9 mouse cellular contexts compared by ENCODE assay signal in the genomic region with DNA sequence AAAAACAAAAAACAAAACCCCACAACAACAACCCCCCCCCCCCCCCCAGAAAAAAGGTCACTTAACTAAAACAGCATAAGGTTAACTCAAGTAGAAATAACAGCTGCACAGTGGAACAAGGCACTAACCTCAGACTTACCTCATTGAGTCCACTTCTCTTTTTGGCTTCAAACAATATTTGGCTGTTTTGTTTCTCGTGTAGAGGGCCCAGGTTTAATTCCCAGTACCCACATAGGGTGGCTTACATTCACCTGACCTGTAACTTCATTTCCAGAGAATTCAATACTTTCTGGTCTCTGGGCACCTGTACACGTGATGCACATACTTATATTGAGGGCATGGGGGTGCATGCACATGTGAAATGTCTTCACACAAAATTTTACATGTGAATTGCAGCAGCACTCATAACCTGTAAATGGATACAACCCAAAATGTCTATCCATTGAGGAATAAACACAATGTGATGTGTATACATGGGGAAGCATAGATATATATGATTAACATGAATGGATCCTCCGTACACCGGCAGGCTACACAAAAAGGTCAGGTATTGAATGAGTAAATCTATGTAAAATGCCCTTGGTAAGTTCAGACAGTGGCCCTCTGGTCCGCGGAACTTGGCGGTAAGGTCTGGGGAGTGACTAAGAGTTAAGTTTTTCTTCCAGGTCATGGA. TPM values are rescaled to one million over a fixed set of nuclear protein-coding genes. Genes with fewer than 3 reads are reported as not detected.
DNase-seq lines count a peak whose midpoint lies in the region; ATAC-seq lines count a peak whose summit lies in the region.
"Had no signal": no experiment of that assay in that cellular context is flagged by ENCODE, and none has a peak within 500 bp of the region (broad histone marks: within the 10 kb centered on the region; RNA-seq: fewer than 3 reads in every experiment).

No protein-coding gene starts in this region.

- 14% methylated on average over 7 of the region's 7 CpGs for WGBS in forebrain, embryonic 12.5 days
- WGBS in forebrain, embryonic 16.5 days: 20% methylated on average over 7 of the region's 7 CpGs
- WGBS in liver, embryonic 12.5 days (ENCODE audit: insufficient replicate concordance): 5% methylated on average over 7 of the region's 7 CpGs

- no peaks in the 10 kb centered on the region for H3K27me3 ChIP-seq in forebrain, embryonic 12.5 days
- H3K27me3 ChIP-seq in forebrain, embryonic 16.5 days (replicated peaks; ENCODE audit: control insufficient read depth, insufficient read depth, low read length): no peaks in the 10 kb centered on the region
- no peaks in the 10 kb centered on the region for H3K27me3 ChIP-seq in liver, embryonic 12.5 days (replicated peaks)

- H3K4me3 ChIP-seq in forebrain, embryonic 12.5 days (replicated peaks): no peak overlapping the region; the same call in 1 of the 2 replicates
- H3K4me3 ChIP-seq in forebrain, embryonic 16.5 days (replicated peaks; ENCODE audit: low read length): no peak overlapping the region
- peak overlapping the region; percentile 74 for H3K4me3 ChIP-seq in liver, embryonic 12.5 days

- peaks cover 55% of the 10 kb centered on the region for H3K4me1 ChIP-seq in forebrain, embryonic 12.5 days
- peaks cover 42% of the 10 kb centered on the region for H3K4me1 ChIP-seq in forebrain, embryonic 16.5 days (replicated peaks; ENCODE audit: control insufficient read depth, insufficient read depth, low read length)
- peaks cover 66% of the 10 kb centered on the region for H3K4me1 ChIP-seq in liver, embryonic 12.5 days

- H3K9ac ChIP-seq in forebrain, embryonic 12.5 days: no peak overlapping the region
- H3K9ac ChIP-seq in forebrain, embryonic 16.5 days (replicated peaks; ENCODE audit: low read depth, low read length): no peak overlapping the region
- peak overlapping the region; percentile 87 for H3K9ac ChIP-seq in liver, embryonic 12.5 days

- no peaks in the 10 kb centered on the region for H3K9me3 ChIP-seq in forebrain, embryonic 12.5 days
- H3K9me3 ChIP-seq in forebrain, embryonic 16.5 days (ENCODE audit: control insufficient read depth, low read length): no peaks in the 10 kb centered on the region
- H3K9me3 ChIP-seq in liver, embryonic 12.5 days (replicated peaks): no peaks in the 10 kb centered on the region

- DNase-seq in 3T3-L1 (ENCODE audit: low read depth, low spot score): peak; percentile 74
- DNase-seq in embryo, embryonic 10.5 days (ENCODE audit: low spot score): peak; percentile 47
- no peak for DNase-seq in urinary bladder, adult 18-20 months (ENCODE audit: low spot score in 2 of 2)
- DNase-seq in spleen, adult 18-20 months: no peak
- DNase-seq in thymus, postnatal 25 days: no peak
- DNase-seq: right cerebral cortex, postnatal 14 days had no signal

- H3K27ac ChIP-seq in forebrain, embryonic 12.5 days: no peak overlapping the region
- H3K27ac ChIP-seq in forebrain, embryonic 16.5 days (ENCODE audit: low read length): no peak overlapping the region
- H3K27ac ChIP-seq in liver, embryonic 12.5 days: peak overlapping the region; percentile 89

- no peak for ATAC-seq in forebrain, embryonic 12.5 days (ENCODE audit: low FRiP score)
- no peak for ATAC-seq in forebrain, embryonic 16.5 days
- no peak for ATAC-seq in liver, embryonic 12.5 days

- peaks cover 26% of the 10 kb centered on the region for H3K36me3 ChIP-seq in forebrain, embryonic 12.5 days (replicated peaks)
- H3K36me3 ChIP-seq in forebrain, embryonic 16.5 days (ENCODE audit: control insufficient read depth, insufficient read depth): peaks cover 13% of the 10 kb centered on the region
- peaks cover 31% of the 10 kb centered on the region for H3K36me3 ChIP-seq in liver, embryonic 12.5 days

- H3K4me2 ChIP-seq in forebrain, embryonic 12.5 days: peak overlapping the region; percentile 91; the same call in 1 of the 2 replicates
- H3K4me2 ChIP-seq in forebrain, embryonic 16.5 days (ENCODE audit: low read length): no peak overlapping the region
- peak overlapping the region; percentile 94 for H3K4me2 ChIP-seq in liver, embryonic 12.5 days

RNA-seq across cellular contexts. Expression of gene Lrsam1, which starts 4.2 kb away (rescaled TPM):
- 16.6 and 18.2 TPM in 2 replicates for polyA plus RNA-seq in forebrain, embryonic 12.5 days (2016; fragmentation: Nextera tagmentation; extraction: Ambion mirVana)
- 18.1 and 21.9 TPM in 2 replicates for polyA plus RNA-seq in forebrain, embryonic 16.5 days (2015; fragmentation: Nextera tagmentation; extraction: Ambion mirVana)
- 3.5 and 4.4 TPM in 2 replicates for polyA plus RNA-seq in liver, embryonic 12.5 days (2016; fragmentation: Nextera tagmentation; extraction: Ambion mirVana)

RNA-seq across cellular contexts. Expression of gene Rpl12, which starts 4.3 kb away (rescaled TPM):
- 115 and 128 TPM in 2 replicates for polyA plus RNA-seq in forebrain, embryonic 12.5 days (2016; fragmentation: Nextera tagmentation; extraction: Ambion mirVana)
- 101 and 105 TPM in 2 replicates for polyA plus RNA-seq in forebrain, embryonic 16.5 days (2015; fragmentation: Nextera tagmentation; extraction: Ambion mirVana)
- 171 and 174 TPM in 2 replicates for polyA plus RNA-seq in liver, embryonic 12.5 days (2016; fragmentation: Nextera tagmentation; extraction: Ambion mirVana)

RNA-seq across cellular contexts. Expression of gene Slc2a8, which starts 16.2 kb away (rescaled TPM):
- 14.4 and 16.3 TPM in 2 replicates for polyA plus RNA-seq in forebrain, embryonic 12.5 days (2016; fragmentation: Nextera tagmentation; extraction: Ambion mirVana)
- polyA plus RNA-seq in forebrain, embryonic 16.5 days (2015; fragmentation: Nextera tagmentation; extraction: Ambion mirVana): 23.9 and 24.0 TPM in 2 replicates
- polyA plus RNA-seq in liver, embryonic 12.5 days (2016; fragmentation: Nextera tagmentation; extraction: Ambion mirVana): 11.2 and 11.9 TPM in 2 replicates

Comparison
In these comparisons a context has a peak if more than half of its experiments do, and no peak if none do; other contexts are left out.
1. DNase-seq: peak in 3T3-L1 (single experiment) and embryo, embryonic 10.5 days (single experiment); none in urinary bladder, adult 18-20 months (0 of 2), spleen, adult 18-20 months (0 of 2) and thymus, postnatal 25 days (single experiment).